Mouse (Mus musculus) hindbrain, embryonic 10.5 days (tissue): Measurements from ENCODE around the gene Dixdc1. TPM values are rescaled to one million over a fixed set of nuclear protein-coding genes. Genes with fewer than 3 reads are reported as not detected.
"Not testable (repeated sequence)": the region's sequence is repeated elsewhere in the genome, so short reads cannot be mapped to it uniquely, and the experiment has no call there.

Source experiments
- DNase-seq: peaks from one replicate; pipeline ENCODE4 v3.0.0-alpha.2; 2017; ENCODE audit warnings: low spot score
- H3K27ac ChIP-seq: fragments of 300-500 bp; sonication (generic); 2 replicates; pipeline ENCODE4 v1.5.1; 2016; ENCODE audit warnings: mild to moderate bottlenecking, moderate library complexity
- H3K27me3 ChIP-seq: fragments of 300-500 bp; sonication (generic); 2 replicates; pipeline ENCODE4 v1.6.1; 2016; ENCODE audit warnings: mild to moderate bottlenecking; ENCODE audit not compliant: poor library complexity, insufficient read depth, severe bottlenecking
- H3K36me3 ChIP-seq: fragments of 300-500 bp; sonication (generic); 2 replicates; pipeline ENCODE4 v1.6.1; 2016; ENCODE audit warnings: mild to moderate bottlenecking, moderate library complexity
- H3K4me1 ChIP-seq: fragments of 300-500 bp; sonication (generic); replicated peaks from 2 replicates; pipeline ENCODE4 v1.6.1; 2016; ENCODE audit warnings: mild to moderate bottlenecking
- H3K4me3 ChIP-seq: fragments of 300-500 bp; sonication (generic); 2 replicates; pipeline ENCODE4 v1.5.1; 2016; ENCODE audit warnings: mild to moderate bottlenecking, moderate library complexity
- H3K9me3 ChIP-seq: fragments of 300-500 bp; sonication (generic); 2 replicates; pipeline ENCODE4 v1.6.1; 2016; ENCODE audit warnings: mild to moderate bottlenecking, moderate library complexity
- WGBS: fragments of 180-500 bp; shearing (Covaris S2); methylation state at CpG from one replicate; pipeline ENCODE4 v1.1.7; 2016; 5-methylcytosine and 5-hydroxymethylcytosine counted together
- polyA plus RNA-seq: library from polyadenylated mRNA; unstranded; fragments of >200 nt; fragmentation: Nextera tagmentation; extraction: Ambion mirVana; gene quantifications from 2 replicates; pipeline ENCODE4 v1.2.1, GENCODE M21; 2016

Dixdc1 gene
- polyA plus RNA-seq, 1 experiment from 2014 or later, result 21.4 TPM

DNA sequence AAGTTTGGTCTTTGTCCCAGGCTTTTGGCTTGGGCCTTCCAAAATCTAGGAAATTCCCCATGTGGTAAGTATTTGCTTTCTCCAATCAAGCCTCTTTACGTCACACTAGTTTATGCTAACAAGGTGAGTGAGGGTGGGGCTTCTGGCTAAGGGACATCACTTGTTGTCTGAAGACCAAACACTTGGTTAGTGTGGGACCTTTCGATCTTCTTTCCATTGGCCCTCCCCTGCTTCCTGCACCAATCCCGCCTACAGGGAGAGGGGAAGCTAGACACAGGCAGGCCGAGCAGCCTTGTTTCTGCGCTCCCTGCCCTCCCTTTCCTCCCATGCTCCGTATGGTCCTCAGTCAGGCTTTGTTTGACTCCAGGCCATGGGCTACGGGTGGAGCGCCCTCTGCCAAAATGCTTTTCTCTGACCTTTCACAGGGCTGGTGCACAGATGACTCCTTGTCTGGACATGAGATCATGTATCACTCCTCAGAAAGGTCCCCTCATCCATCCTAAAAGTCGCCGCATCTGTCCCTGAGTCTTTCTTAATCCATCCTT, 92.4 kb downstream of the Dixdc1 start:
- no peaks in the 10 kb centered on the region for H3K9me3 ChIP-seq
- WGBS, result 78% methylated on average over 10 of the region's 10 CpGs
- H3K4me1 ChIP-seq, result no peaks in the 10 kb centered on the region
- DNase-seq, result no peak
- no peak overlapping the region for H3K27ac ChIP-seq
- peaks cover 95% of the 10 kb centered on the region for H3K36me3 ChIP-seq
- H3K4me3 ChIP-seq, result no peak overlapping the region
- no peaks in the 10 kb centered on the region for H3K27me3 ChIP-seq

DNA sequence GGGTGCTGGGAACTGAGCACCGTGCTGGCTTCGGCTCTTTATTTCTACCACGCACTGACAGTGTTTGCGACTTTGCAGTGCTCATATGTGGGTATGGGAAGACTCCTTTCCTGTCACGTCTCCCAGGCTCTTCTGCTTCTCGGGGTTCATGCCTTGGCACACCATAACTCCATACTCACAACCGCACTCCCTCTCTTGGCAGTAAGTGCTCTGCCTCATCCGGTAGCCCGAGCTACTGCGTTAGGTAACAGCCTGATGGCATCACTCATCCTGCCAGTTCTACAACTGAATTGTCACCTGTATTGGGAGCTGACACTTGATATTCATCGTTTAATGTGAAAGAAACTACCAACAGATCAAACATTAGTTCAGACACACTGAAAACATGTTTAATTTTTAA, 105.0 kb downstream of the Dixdc1 start:
- WGBS, result 94% methylated on average over 11 of the region's 11 CpGs
- Histone ChIP-seq H3K4me3 (no peak overlapping the region), H3K36me3 (peaks cover 76% of the 10 kb centered on the region), H3K9me3 (no peaks in the 10 kb centered on the region), H3K4me1 (no peaks in the 10 kb centered on the region), H3K27ac (no peak overlapping the region), H3K27me3 (no peaks in the 10 kb centered on the region)
- DNase-seq, result no peak

DNA sequence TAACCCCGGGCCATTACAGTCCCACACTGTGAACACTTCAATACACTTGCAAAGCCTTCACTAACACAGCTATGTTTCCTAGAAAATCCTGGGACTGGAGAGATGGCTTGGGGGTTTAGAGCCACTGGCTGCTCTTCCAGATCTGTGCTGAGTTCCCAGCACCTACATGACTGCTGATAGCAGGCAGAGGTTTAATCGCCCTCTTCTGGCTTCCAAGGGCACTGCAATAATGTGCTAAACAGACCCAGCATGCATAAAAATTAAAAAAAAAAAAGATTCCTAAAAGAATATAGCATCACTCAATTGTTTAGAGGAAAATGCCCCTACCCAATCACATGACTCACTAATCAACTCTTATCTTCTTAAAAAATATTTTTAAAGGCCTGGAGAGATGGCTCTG, 106.3 kb downstream of the Dixdc1 start:
- Histone ChIP-seq H3K9me3 (no peaks in the 10 kb centered on the region), H3K36me3 (peaks cover 64% of the 10 kb centered on the region), H3K4me1 (no peaks in the 10 kb centered on the region), H3K27ac (no peak overlapping the region), H3K27me3 (no peaks in the 10 kb centered on the region), H3K4me3 (no peak overlapping the region)
- 67% methylated on average over 2 of the region's 2 CpGs for WGBS
- DNase-seq, result no peak

DNA sequence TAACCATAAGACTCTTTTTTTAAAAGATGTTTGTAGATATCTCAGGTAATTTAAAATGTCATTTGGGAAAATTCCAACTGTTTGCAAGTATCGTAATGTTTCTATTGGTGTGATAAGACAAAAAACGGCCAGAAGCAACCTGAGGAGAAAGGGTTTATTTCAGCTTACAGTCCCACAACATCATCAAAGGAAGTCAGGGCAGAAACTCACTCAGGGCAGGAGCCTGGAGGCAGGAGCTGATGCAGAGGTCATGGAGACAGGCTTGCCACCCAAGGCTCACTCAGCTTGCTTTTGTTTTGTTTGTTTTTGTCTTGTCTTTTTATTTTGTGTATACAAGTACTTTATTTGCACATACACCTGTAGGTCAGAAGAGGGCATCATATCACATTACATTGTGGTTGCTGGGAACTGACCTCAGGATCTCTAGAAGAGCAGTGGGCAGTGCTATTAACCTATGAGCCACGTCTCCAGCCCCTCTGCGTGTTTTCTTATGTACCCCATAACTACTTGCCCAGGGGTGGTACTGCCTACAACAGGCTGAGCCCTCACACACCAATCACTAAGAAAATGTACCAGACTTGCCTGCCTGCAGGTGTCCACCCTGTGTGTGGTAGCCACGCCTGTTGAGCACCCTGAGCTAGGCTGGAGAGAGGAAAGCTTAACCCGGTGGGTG, 107.2 kb downstream of the Dixdc1 start:
- no peak overlapping the region for H3K4me3 ChIP-seq
- H3K9me3 ChIP-seq, result no peaks in the 10 kb centered on the region
- H3K4me1 ChIP-seq, result no peaks in the 10 kb centered on the region
- WGBS, result 92% methylated on average over 6 of the region's 6 CpGs
- peaks cover 55% of the 10 kb centered on the region for H3K36me3 ChIP-seq
- no peak for DNase-seq
- H3K27ac ChIP-seq, result no peak overlapping the region
- no peaks in the 10 kb centered on the region for H3K27me3 ChIP-seq

DNA sequence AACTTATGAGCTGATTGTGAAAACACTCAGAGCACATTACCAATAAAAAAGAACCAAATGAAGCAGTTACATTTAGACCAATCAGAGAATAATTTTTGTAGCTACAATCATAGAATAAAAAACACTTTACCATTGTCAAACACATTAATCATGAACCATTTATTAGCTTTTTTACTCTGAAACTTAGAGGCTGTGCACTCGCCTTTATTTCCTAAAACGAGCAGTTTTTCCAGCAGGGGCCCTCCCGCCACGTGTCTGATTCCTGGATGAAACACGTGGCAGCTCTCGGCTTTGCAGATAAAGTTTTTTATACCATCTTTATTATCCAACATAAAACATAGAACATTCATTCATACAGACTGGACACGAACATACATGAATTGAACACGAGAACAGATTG, 108.4 kb downstream of the Dixdc1 start:
- H3K36me3 ChIP-seq, result peaks cover 42% of the 10 kb centered on the region
- not testable (repeated sequence) for H3K27me3 ChIP-seq, H3K4me1 ChIP-seq, H3K27ac ChIP-seq, H3K4me3 ChIP-seq, DNase-seq, H3K9me3 ChIP-seq
- WGBS, result 89% methylated on average over 6 of the region's 8 CpGs

DNA sequence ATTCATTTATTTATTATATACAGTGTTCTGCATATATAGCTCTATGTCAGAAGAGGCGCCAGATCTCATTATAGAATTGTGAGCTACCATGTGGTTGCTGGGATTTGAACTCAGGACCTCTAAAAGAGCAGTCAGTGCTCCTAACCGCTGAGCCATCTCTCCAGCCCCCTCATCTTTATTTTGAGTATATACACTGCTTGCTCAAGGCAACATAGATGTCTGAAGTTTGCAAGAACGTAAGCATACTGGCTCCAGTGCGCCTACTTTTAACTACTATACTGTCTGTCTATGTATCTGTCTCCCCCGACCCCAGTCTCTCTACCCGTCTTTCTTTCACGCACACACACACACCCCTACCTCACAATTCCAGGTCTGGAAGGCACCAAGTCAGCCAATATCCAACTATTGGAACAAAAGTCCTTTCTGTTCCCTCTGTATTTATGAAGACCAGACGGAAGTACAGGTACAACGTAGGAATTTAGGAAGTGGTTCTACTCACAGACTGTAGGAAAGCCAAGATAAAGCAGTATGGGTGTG, 121.5 kb downstream of the Dixdc1 start:
- no peaks in the 10 kb centered on the region for H3K27me3 ChIP-seq
- H3K4me1 ChIP-seq, result peaks cover 19% of the 10 kb centered on the region
- peak overlapping the region; percentile 84 for H3K4me3 ChIP-seq
- no peaks in the 10 kb centered on the region for H3K9me3 ChIP-seq
- H3K36me3 ChIP-seq, result peaks cover 25% of the 10 kb centered on the region
- 65% methylated on average over 9 of the region's 9 CpGs for WGBS
- no peak for DNase-seq
- no peak overlapping the region for H3K27ac ChIP-seq

DNA sequence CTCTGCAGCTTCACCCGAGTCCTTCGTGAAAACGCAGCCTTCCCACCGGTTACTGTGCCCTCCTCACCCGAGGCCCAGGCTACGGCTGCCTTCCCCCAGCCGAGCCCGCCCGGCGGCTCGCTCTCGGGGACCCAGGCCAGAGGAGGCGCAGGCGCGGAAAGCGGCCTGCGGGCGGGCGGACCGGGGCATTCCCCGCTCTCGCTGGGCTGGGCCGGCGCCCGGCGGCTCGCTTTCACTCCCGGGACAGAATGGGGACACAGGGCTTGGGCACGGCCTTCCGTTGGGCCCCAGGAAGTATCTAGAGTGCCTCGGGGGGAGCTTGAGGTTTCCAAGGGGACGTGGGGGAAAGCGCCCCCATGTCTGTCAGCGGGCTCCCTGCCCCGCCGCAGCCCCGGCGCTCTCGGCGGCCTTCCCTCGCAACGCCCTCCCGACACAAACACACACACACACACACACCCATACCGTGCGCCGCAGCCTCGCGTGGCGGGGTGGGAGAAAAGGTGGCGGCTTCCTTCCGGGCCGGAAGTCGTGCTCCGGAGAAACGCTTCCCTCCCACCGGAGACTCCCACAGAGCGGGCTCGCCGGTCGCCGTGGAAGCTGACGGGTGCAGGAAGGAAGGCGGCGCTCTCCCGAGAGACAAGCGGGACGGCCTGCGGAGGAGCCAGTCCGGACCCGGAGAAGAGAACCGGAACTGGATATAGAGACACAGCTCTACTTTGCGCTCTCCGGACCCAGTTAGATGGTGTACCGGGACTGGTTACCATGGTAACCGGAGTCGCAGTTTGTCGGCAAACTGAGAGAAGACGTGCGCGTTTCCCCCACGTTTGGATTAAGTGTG, 122.3 kb downstream of the Dixdc1 start, which contains the start of the genes Pih1d2 and Nkapd1:
Gene Pih1d2 (plus strand): TSS at position 556 of the 838 bp plus-strand sequence.
Gene Nkapd1 (minus strand): TSS at position 699 of the 838 bp plus-strand sequence.
- H3K9me3 ChIP-seq, result no peaks in the 10 kb centered on the region
- H3K4me3 ChIP-seq, result peak within 1 kb of the TSS; percentile 84
- WGBS, result under 1% methylated on average over 81 of the region's 81 CpGs
- H3K27ac ChIP-seq, result peak within 1 kb of the TSS; percentile 97
- peak; percentile 88 for DNase-seq
- peaks cover 34% of the 10 kb centered on the region for H3K36me3 ChIP-seq
- peaks cover 19% of the 10 kb centered on the region for H3K4me1 ChIP-seq
- H3K27me3 ChIP-seq, result no peaks in the 10 kb centered on the region

DNA sequence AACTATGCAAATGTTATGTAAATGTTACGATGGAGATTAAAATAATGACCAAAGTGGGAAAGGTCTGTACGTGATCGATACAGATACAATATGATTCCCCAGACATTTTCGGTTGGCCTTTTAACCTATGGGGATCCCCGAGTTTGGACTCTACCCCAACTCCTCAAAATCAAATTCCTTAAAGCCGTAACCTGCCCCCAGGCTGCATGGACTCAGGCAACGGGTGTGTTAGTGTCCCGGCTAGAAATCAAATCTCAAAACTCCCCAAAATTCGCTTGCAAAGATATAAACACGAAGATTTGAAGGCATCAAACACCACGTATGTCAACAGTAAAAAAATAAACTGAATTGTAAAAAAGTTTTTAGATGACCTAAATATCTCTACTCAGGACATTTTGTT, 123.2 kb downstream of the Dixdc1 start:
- peak overlapping the region; percentile 97 for H3K27ac ChIP-seq
- peak overlapping the region; percentile 84 for H3K4me3 ChIP-seq
- peaks cover 40% of the 10 kb centered on the region for H3K36me3 ChIP-seq
- DNase-seq, result no peak
- whole genome bisulfite sequencing, result 43% methylated on average over 11 of the region's 11 CpGs
- H3K4me1 ChIP-seq, result peaks cover 19% of the 10 kb centered on the region
- no peaks in the 10 kb centered on the region for H3K27me3 ChIP-seq
- no peaks in the 10 kb centered on the region for H3K9me3 ChIP-seq

Other genes starting within 250 kb of the Dixdc1 start
- 1.0 and 1.2 TPM in 2 replicates for gene Plet1, start 245.0 kb downstream of the Dixdc1 start, polyA plus RNA-seq
- 82.4 and 93.7 TPM in 2 replicates for gene Pts, start 210.8 kb downstream of the Dixdc1 start, polyA plus RNA-seq
- gene Il18, start 184.7 kb downstream of the Dixdc1 start, polyA plus RNA-seq, result 2.8 and 5.9 TPM in 2 replicates
- gene Bco2, start 184.3 kb downstream of the Dixdc1 start, polyA plus RNA-seq, result 0.10 and 0.18 TPM in 2 replicates
- 0.21 TPM in 1 of 2 replicates, not detected in the other for gene Tex12, start 178.2 kb downstream of the Dixdc1 start, polyA plus RNA-seq
- 272 and 320 TPM in 2 replicates for gene Sdhd, start 135.7 kb downstream of the Dixdc1 start, polyA plus RNA-seq
- gene Timm8b, start 135.6 kb downstream of the Dixdc1 start, polyA plus RNA-seq, result 317 and 357 TPM in 2 replicates
- gene Pih1d2, start 122.2 kb downstream of the Dixdc1 start, polyA plus RNA-seq, result 9.4 and 9.6 TPM in 2 replicates
- 19.0 and 21.4 TPM in 2 replicates for gene Nkapd1, start 122.1 kb downstream of the Dixdc1 start, polyA plus RNA-seq
- gene Dlat, start 79.7 kb downstream of the Dixdc1 start, polyA plus RNA-seq, result 43.9 and 53.9 TPM in 2 replicates
- 1.5 and 2.5 TPM in 2 replicates for gene 2310030G06Rik, start 7.0 kb upstream of the Dixdc1 start, polyA plus RNA-seq
- gene Cryab, start 11.8 kb upstream of the Dixdc1 start, polyA plus RNA-seq, result 6.6 and 7.5 TPM in 2 replicates
- 0.65 and 0.71 TPM in 2 replicates for gene Hspb2, start 12.8 kb upstream of the Dixdc1 start, polyA plus RNA-seq
- gene Fdxacb1, start 28.7 kb upstream of the Dixdc1 start, polyA plus RNA-seq, result 11.4 and 13.5 TPM in 2 replicates
- gene Alg9, start 35.5 kb upstream of the Dixdc1 start, polyA plus RNA-seq, result 40.0 and 42.5 TPM in 2 replicates
- gene 1110032A03Rik, start 36.0 kb upstream of the Dixdc1 start, polyA plus RNA-seq, result 30.0 and 39.2 TPM in 2 replicates
- 120 and 147 TPM in 2 replicates for gene Ppp2r1b, start 105.8 kb upstream of the Dixdc1 start, polyA plus RNA-seq